Mouse (Mus musculus) B cell, adult 67 days (primary cell): ENCODE results near the gene Wdr45b. TPM values are rescaled to one million over a fixed set of nuclear protein-coding genes. Genes with fewer than 3 reads are reported as not detected.

Experiments
- total RNA-seq, 2 experiments: library from RNA; stranded (reverse); gene quantifications; 4 replicates each; pipeline ENCODE4 v1.2.4; 2023

Wdr45b gene
- 10 to 100 TPM; 52.6 to 59.7 TPM for total RNA-seq

GRCm38 (mm10) chr11:121354091-121354707 lies at the start of gene Wdr45b:
TSS of gene Wdr45b (minus strand) at chr11:121354445.

GRCm38 (mm10) chr11:121387750-121388553 lies 33.7 kb upstream of the Wdr45b start, which contains the start of gene Rab40b:
TSS of gene Rab40b (minus strand) at chr11:121388251.

Other genes with a start within 250 kb of the Wdr45b start
- gene Tex19.2, start 235.8 kb downstream of the Wdr45b start, total RNA-seq: not detected
- gene Tex19.1, start 208.3 kb downstream of the Wdr45b start, total RNA-seq: not detected
- not detected for gene Uts2r, start 194.2 kb downstream of the Wdr45b start, total RNA-seq
- 10 to 100 TPM; 16.7 to 21.5 TPM for gene Hexdc, start 150.0 kb downstream of the Wdr45b start, total RNA-seq
- 10 to 100 TPM; 10.5 to 11.7 TPM for gene Ogfod3, start 149.7 kb downstream of the Wdr45b start, total RNA-seq
- 100 to 1,000 TPM; 118 to 135 TPM for gene Cybc1, start 125.1 kb downstream of the Wdr45b start, total RNA-seq
- gene Narf, start 117.2 kb downstream of the Wdr45b start, total RNA-seq: 10 to 100 TPM; 62.0 to 66.2 TPM
- gene Foxk2, start 94.5 kb downstream of the Wdr45b start, total RNA-seq: 10 to 100 TPM; 40.8 to 48.4 TPM
- not detected for gene Rab40b, start 33.8 kb upstream of the Wdr45b start, total RNA-seq
- gene Fn3krp, start 67.0 kb upstream of the Wdr45b start, total RNA-seq: 1 to 10 TPM; 5.9 to 8.0 TPM
- gene Fn3k, start 80.5 kb upstream of the Wdr45b start, total RNA-seq: under 1 TPM in 1 of 2 experiments, not detected in 1; 0.15 TPM
- gene Tbcd, start 97.5 kb upstream of the Wdr45b start, total RNA-seq: 10 to 100 TPM; 32.7 to 36.2 TPM
- gene Zfp750, start 164.9 kb upstream of the Wdr45b start, total RNA-seq: not detected